Mouse (Mus musculus) kidney, postnatal 36 days (tissue): ENCODE data around the gene Egfr.
A peak's percentile ranks its signal among the peaks of the same experiment; 100 is the strongest.

Source experiments
- DNase-seq, 2 experiments: peaks; one replicate each; pipeline ENCODE4 v3.0.0; 2021 to 2022; ENCODE audit warnings: mixed read lengths in 2 of 2

Gene Egfr

DNA sequence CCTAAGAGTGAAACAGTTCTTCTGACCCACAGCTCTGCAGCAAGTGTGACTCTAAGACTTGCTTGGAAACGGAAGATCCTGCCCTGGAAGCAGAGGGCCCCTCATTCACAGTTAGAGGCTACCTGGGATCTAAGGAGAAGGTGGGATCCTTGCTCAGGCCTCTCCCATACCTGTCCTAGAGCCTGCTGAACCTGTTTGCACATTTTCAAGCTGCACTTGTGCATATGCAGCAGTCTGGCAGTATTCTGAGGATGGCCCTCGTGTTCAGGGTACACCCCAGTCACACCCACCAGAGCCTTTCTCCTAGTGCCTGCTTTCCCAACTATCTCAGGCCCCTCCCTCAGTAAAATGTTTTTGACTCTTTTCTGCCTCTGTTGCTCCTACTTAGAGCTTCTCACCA, 29.6 kb downstream of the Egfr start:
- DNase-seq = no peak

DNA sequence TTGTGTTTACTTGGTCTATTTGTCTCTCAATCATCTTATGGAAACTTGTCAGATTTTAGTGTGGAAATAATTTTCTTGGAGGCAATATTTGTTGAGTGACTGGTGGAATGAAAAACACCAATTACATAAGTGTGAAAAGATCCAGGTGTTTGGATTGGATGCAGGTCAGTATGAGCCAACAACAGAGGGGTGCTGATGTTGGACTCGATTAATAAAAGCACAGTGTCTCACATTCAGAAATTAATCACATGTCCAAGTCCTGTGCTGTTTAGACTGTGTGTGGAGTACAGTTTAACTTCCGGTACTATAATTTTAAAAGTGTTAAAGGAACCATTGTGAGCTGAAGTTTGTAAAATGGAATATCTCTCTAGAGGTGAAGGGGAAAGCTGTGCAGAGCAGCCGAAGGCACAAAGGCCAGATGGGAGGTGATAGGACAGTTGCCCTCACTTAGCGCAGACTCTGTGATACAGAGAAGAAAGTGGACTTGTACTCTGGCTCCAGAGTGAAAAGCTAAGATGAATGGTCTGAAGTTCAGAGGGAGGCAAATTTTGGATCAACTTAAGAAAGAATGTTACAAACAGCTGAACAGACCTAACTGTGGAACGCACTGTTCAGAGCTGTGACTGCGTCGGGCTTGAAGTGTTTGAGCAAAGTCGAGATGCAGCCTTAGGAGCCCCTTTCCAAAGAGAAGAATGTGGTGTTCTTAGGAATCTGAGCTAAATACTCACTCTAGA, 32.1 kb downstream of the Egfr start:
- DNase-seq = peak; percentile 39 to 69

DNA sequence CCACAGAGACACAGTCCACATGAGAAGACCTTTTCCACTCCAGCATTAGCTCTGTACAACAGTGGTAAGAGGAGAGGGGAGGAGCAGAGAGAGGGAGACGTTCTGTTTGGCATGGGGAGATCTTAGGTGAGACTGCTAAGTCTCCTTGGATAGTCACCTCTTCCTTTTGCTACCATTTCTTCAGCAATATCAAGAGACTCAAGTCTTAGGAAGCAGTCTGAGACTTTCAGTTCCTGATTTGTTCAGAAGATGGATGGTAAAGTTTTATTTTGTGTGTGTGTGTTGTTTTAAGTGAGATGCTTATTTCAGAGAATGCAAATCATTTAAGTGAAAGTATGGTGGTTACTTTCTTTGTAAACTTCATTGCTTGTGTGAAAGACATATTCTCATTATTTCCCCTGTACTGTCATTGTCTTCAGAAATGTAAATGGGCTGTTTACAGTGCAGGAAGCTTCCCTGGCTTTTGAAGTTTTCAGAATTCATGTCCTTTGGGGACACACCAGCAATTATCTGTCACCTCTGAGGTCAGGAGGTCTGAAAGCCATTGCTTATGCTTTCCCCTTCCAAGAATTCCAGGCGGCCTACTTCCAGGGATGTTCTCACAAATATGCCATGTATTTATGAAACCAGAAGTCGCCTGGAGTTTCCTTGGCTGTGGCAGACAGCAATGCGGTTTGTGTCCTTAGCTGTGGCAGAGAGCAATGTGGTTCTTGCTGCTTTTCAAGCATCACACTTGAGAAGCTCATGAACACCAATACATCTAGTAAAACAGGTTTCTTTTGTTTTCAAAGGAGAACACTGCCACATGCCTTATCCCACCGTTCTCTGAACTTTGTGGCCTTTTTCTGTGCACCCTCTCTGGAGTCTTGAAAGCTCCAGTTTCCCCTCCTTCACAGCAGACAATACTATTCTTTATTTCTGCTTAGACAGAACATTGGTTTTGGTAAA, 40.9 kb downstream of the Egfr start:
- no peak for DNase-seq

- peak; percentile 44 to 62 for DNase-seq
These were observed 43.0 kb downstream of the Egfr start for GRCm38 (mm10) chr11:16795012-16795411.

- no peak for DNase-seq
These were observed 43.5 kb downstream of the Egfr start for GRCm38 (mm10) chr11:16795513-16795912.

GRCm38 (mm10) chr11:16797456-16797855, 45.5 kb downstream of the Egfr start:
- no peak for DNase-seq

GRCm38 (mm10) chr11:16798136-16798535, 46.1 kb downstream of the Egfr start:
- DNase-seq = no peak

GRCm38 (mm10) chr11:16800507-16800906, 48.5 kb downstream of the Egfr start:
- peak; percentile 85 to 94 for DNase-seq

- DNase-seq = no peak
These were observed 50.7 kb downstream of the Egfr start for GRCm38 (mm10) chr11:16802668-16803067.

GRCm38 (mm10) chr11:16804016-16804415, 52.0 kb downstream of the Egfr start:
- DNase-seq = peak; percentile 74 to 89

DNA sequence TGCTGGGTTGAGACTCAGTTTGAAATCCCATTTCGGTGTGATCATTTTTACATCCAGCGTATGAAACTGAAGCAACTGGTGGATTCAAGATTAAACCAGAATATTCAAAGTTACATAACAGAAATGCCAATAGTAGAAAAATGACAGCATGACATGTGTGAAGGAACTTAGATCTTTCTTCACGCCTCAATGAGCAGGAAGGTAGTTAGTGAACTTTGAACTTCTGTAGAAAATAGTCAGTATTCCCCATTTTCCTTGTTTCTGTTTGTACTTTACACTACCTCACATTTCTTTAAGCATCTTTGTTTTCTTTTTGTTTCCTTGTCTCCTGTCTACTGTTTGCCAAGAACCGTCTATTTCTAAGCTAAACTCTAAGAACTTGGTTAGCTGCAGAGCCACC, 53.9 kb downstream of the Egfr start:
- DNase-seq = peak in 1 of 2 experiments; percentile 41

GRCm38 (mm10) chr11:16809161-16809967, 57.4 kb downstream of the Egfr start:
- DNase-seq = no peak

GRCm38 (mm10) chr11:16810086-16810485, 58.1 kb downstream of the Egfr start:
- DNase-seq = peak; percentile 49 to 57

- no peak for DNase-seq
These were observed 61.3 kb downstream of the Egfr start for GRCm38 (mm10) chr11:16813298-16813697.

- DNase-seq = no peak
These were observed 64.4 kb downstream of the Egfr start for GRCm38 (mm10) chr11:16816414-16816813.

DNA sequence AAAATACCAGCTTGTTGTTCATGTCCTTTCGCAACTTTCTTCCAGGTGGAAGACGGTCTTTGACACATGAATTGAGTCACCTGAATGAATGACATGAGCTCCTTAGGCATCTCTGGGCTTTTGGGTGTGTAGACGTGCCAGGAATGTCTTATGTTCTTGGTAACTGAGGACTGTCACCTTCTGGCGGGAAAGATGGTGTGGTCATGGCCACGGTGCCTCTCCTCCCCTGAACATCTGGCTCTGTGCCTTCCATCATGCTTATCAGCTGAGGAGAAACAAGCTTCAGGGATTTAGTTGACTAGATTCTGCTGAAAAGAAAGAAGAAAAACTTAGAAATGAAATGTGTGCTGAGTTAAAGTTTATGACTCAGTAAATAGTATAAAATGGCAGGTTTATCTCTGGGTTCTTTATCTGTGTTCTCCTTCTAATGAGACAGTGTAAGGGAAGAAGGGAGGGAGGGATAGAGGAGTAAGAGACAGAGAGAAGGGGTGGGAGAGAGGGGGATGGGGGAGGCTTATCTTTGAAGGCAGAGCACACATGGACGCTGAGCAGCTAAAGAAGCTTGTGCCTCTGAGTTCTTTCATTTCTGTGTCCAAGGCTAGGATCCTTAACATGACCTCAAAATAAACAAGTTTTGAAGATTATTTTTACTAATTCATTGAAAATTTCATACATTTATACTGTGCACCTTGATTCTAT, 65.5 kb downstream of the Egfr start:
- DNase-seq = no peak

GRCm38 (mm10) chr11:16819424-16819823, 67.4 kb downstream of the Egfr start:
- DNase-seq = no peak

DNA sequence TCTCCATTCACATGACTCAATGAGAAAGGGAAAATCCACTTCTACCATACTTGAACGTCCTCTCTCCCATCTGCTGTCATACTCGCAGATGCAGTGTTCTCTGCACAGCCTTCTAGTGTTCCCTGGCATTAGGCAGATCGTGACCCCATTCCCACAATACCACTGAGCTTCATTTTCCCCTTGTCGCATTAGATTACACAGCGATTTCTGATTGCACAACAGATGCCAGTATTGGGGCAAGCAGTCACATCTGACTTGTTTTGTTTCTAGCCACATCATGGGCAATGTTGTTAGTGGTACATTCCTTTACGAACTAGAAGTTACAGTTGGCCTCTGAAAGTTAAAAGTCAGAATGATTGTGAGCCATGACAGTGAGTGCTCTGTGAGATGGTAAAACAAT, 68.1 kb downstream of the Egfr start:
- DNase-seq = no peak

DNA sequence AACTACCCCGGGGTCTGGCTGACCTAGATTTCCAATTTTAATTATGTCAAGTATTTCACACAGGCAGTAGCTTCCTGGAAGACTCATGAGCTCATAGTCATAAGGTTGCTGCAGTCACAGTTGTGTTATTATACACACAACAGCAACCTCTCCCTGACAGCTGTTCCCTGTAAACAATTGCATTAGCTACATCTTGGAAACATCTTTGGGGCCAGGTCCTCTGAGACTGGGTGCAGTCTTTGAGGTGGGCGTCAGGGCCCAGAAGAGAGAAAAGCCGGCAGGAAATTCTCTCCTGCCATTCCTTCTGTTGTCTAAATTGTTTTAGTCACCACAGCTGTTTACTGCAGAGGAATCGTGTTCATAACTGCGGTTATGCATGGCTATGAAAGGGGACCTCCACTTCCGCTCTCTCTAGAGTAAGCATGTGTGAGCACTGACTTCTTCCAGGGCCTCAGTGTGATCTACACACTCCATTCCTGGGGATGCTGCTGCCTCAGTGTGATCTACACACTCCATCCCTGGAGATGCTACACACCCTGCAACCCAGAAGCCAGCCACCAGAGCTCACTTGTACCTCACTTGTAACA, 69.8 kb downstream of the Egfr start:
- no peak for DNase-seq

DNA sequence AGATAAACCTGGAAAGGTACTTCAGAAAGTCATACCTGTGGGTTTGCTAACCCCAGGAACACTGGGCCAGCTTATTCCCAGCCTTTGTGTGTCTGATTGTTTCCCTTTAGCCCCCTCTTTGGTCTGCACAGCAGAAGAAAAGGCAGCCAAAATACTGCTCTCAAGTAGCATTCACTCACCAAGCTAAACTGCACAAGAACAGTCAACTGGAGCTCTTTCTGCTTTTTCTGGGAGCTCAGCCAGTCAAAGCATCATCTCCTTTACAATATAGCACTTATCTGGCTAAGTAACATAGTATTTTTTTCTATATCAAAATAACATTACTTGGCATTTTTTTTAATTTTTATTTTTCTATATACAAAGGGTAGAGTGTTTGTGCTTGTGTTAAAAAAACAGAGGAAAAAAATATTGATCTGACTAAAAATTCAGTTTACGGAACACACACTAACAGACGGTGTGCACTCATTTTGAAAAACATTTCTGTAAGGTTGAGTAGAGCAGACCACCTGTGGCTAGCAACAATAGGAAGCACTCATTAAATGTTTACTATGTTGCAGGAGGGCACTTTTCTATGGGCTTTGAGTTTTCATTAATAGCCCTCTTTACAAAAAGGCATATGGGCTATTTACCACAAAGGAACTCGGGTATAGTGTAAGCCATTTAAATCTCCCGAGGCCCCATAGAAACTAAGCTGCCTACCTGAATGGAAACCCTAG, 72.0 kb downstream of the Egfr start:
- DNase-seq = no peak

- no peak for DNase-seq
These were observed 77.5 kb downstream of the Egfr start for GRCm38 (mm10) chr11:16829468-16829867.
